Comparison of ENCODE assay signal across 19 mouse cellular contexts in genomic region chr10:121519710-121520109, GRCm38 (mm10).
"Had no signal": no experiment of that assay in that cellular context is flagged by ENCODE, and none has a peak within 500 bp of the region (broad histone marks: within the 10 kb centered on the region; RNA-seq: fewer than 3 reads in every experiment).

No protein-coding gene starts in this region.

- H3K36me3 ChIP-seq: intestine, embryonic 15.5 days; limb, embryonic 12.5 days; limb, embryonic 15.5 days; liver, embryonic 15.5 days had no signal

- DNase-seq: kidney, adult 2 months; kidney, postnatal 25 days; layer of hippocampus, postnatal 36 days; lung, embryonic 14.5 days; midbrain, embryonic 14.5 days; right cerebral cortex, postnatal 14 days; right cerebral cortex, postnatal 4 days; thymus, adult 2 months; thymus, postnatal 25 days had no signal

- H3K27me3 ChIP-seq: intestine, embryonic 15.5 days; limb, embryonic 12.5 days; limb, embryonic 15.5 days; liver, embryonic 15.5 days had no signal

- ATAC-seq: intestine, embryonic 15.5 days; lung, postnatal 0 days had no signal

- H3K9me3 ChIP-seq: intestine, embryonic 15.5 days; limb, embryonic 12.5 days; limb, embryonic 15.5 days; liver, embryonic 15.5 days had no signal

- H3K4me3 ChIP-seq: intestine, embryonic 15.5 days; layer of hippocampus, adult 2 months; left cerebral cortex, adult 2 months; limb, embryonic 12.5 days; limb, embryonic 15.5 days; liver, embryonic 15.5 days had no signal

- H3K9ac ChIP-seq: intestine, embryonic 15.5 days; limb, embryonic 12.5 days; limb, embryonic 15.5 days; liver, embryonic 15.5 days; lung, embryonic 14.5 days had no signal

- H3K4me2 ChIP-seq: intestine, embryonic 15.5 days; limb, embryonic 12.5 days; limb, embryonic 15.5 days; liver, embryonic 15.5 days; lung, embryonic 14.5 days had no signal

- H3K27ac ChIP-seq: intestine, embryonic 15.5 days; kidney, postnatal 0 days; layer of hippocampus, adult 2 months; left cerebral cortex, adult 2 months; limb, embryonic 12.5 days; liver, embryonic 15.5 days; macrophage; stomach, postnatal 0 days had no signal
